21 mouse cellular contexts compared by ENCODE assay signal in the genomic region with DNA sequence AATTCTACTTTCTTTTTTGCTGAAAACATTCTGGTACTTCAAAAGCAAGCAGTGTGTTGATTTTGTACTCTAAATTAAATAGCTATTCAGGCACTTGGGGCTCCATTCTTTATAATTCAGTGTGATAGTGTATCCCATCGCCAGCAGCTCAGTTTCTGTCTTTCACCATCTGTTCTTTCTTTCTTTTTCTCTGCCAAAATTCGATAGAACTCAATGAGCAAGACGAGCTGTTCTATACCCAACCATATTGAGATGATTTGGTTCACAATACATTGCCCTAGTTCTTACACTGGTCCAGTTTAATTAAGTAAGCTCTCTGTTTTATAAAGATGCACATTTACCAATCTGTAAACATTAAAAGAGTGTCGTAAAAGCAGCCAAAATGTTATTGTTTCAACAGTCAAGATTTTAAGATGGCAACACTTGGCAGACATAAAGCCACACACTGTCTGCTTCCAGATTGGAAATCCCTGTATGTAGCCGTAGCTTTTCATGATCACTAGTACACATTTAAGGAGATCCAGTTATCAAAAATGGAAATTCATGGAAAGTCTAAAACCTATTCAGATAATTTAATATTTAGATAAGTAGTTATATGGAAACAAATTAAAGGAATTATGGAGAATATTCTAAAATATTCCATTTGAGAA.
DNase-seq lines count a peak whose midpoint lies in the region; ATAC-seq and TF ChIP-seq lines count a peak whose summit lies in the region.
"Had no signal": no experiment of that assay in that cellular context is flagged by ENCODE, and none has a peak within 500 bp of the region (broad histone marks: within the 10 kb centered on the region; RNA-seq: fewer than 3 reads in every experiment).

No protein-coding gene starts in this region.

- H3K27me3 ChIP-seq in hindbrain, embryonic 14.5 days (ENCODE audit: control insufficient read depth, insufficient read depth, low read length) = no peaks in the 10 kb centered on the region
- no peaks in the 10 kb centered on the region for H3K27me3 ChIP-seq in hindbrain, embryonic 11.5 days (ENCODE audit: control insufficient read depth, insufficient read depth, low read length)
- no peaks in the 10 kb centered on the region for H3K27me3 ChIP-seq in lung, postnatal 0 days (replicated peaks; ENCODE audit: insufficient read depth, low read length)
- H3K27me3 ChIP-seq: heart, embryonic 15.5 days; limb, embryonic 12.5 days; liver, embryonic 13.5 days; lung, embryonic 15.5 days had no signal

- no peak for TF ChIP-seq EP300 in lung, postnatal 0 days (IDR thresholded peaks at IDR 0.05)

- H3K9ac ChIP-seq in hindbrain, embryonic 14.5 days = no peak overlapping the region
- no peak overlapping the region for H3K9ac ChIP-seq in hindbrain, embryonic 11.5 days (ENCODE audit: low read depth, low read length)
- H3K9ac ChIP-seq in lung, postnatal 0 days (replicated peaks; ENCODE audit: low read depth) = no peak overlapping the region
- H3K9ac ChIP-seq: heart, embryonic 15.5 days; limb, embryonic 12.5 days; liver, embryonic 13.5 days; lung, embryonic 15.5 days had no signal

- H3K4me3 ChIP-seq in hindbrain, embryonic 14.5 days (replicated peaks; ENCODE audit: low read length) = no peak overlapping the region
- no peak overlapping the region for H3K4me3 ChIP-seq in hindbrain, embryonic 11.5 days (ENCODE audit: low read depth, low read length)
- H3K4me3 ChIP-seq in lung, postnatal 0 days (ENCODE audit: low read depth, low read length) = no peak overlapping the region
- H3K4me3 ChIP-seq: heart, adult 2 months; heart, embryonic 15.5 days; limb, embryonic 12.5 days; liver, embryonic 13.5 days; lung, embryonic 15.5 days had no signal

- no peaks in the 10 kb centered on the region for H3K4me1 ChIP-seq in hindbrain, embryonic 14.5 days (replicated peaks; ENCODE audit: control insufficient read depth, insufficient read depth, low read length)
- no peaks in the 10 kb centered on the region for H3K4me1 ChIP-seq in hindbrain, embryonic 11.5 days (replicated peaks; ENCODE audit: control insufficient read depth, insufficient read depth, low read length)
- H3K4me1 ChIP-seq in lung, postnatal 0 days (ENCODE audit: insufficient read depth, low read depth, low read length) = no peaks in the 10 kb centered on the region
- H3K4me1 ChIP-seq: heart, embryonic 15.5 days; limb, embryonic 12.5 days; liver, embryonic 13.5 days had no signal

- H3K27ac ChIP-seq in hindbrain, embryonic 14.5 days = 0 out of 2 replicates have a peak overlapping the region, but pooled peaks have one; percentile 32
- H3K27ac ChIP-seq in hindbrain, embryonic 11.5 days (ENCODE audit: low read depth, low read length) = no peak overlapping the region
- 0 out of 2 replicates have a peak overlapping the region, but pooled peaks have one; percentile 33 for H3K27ac ChIP-seq in lung, postnatal 0 days (ENCODE audit: low read length)
- H3K27ac ChIP-seq: heart, adult 2 months; heart, embryonic 15.5 days; limb, embryonic 12.5 days; liver, embryonic 13.5 days; lung, embryonic 15.5 days had no signal

- H3K4me2 ChIP-seq in hindbrain, embryonic 14.5 days (replicated peaks) = no peak overlapping the region
- no peak overlapping the region for H3K4me2 ChIP-seq in hindbrain, embryonic 11.5 days (replicated peaks; ENCODE audit: low read depth, low read length)
- H3K4me2 ChIP-seq in lung, postnatal 0 days (replicated peaks; ENCODE audit: low read depth, low read length) = no peak overlapping the region
- H3K4me2 ChIP-seq: heart, embryonic 15.5 days; limb, embryonic 12.5 days; liver, embryonic 13.5 days; lung, embryonic 15.5 days had no signal

- no peaks in the 10 kb centered on the region for H3K9me3 ChIP-seq in hindbrain, embryonic 14.5 days (ENCODE audit: control insufficient read depth, low read length)
- H3K9me3 ChIP-seq in hindbrain, embryonic 11.5 days (ENCODE audit: control insufficient read depth, low read length) = no peaks in the 10 kb centered on the region
- no peaks in the 10 kb centered on the region for H3K9me3 ChIP-seq in lung, postnatal 0 days (ENCODE audit: low read length)
- H3K9me3 ChIP-seq: G1E; heart, embryonic 15.5 days; liver, embryonic 13.5 days; lung, embryonic 15.5 days had no signal

- TF ChIP-seq CTCF in lung, postnatal 0 days (IDR thresholded peaks at IDR 0.05) = no peak

- 55% methylated on average over 5 of the region's 5 CpGs for WGBS in hindbrain, embryonic 14.5 days
- WGBS in hindbrain, embryonic 11.5 days = 70% methylated on average over 5 of the region's 5 CpGs
- WGBS in lung, postnatal 0 days = 53% methylated on average over 5 of the region's 5 CpGs

- no peaks in the 10 kb centered on the region for H3K36me3 ChIP-seq in hindbrain, embryonic 14.5 days (replicated peaks; ENCODE audit: control insufficient read depth, insufficient read depth)
- no peaks in the 10 kb centered on the region for H3K36me3 ChIP-seq in hindbrain, embryonic 11.5 days (ENCODE audit: control insufficient read depth, insufficient read depth, low read length)
- H3K36me3 ChIP-seq in lung, postnatal 0 days (ENCODE audit: insufficient read depth, low read length) = no peaks in the 10 kb centered on the region
- H3K36me3 ChIP-seq: G1E; heart, embryonic 15.5 days; limb, embryonic 12.5 days; liver, embryonic 13.5 days had no signal

- peak; percentile 82 for ATAC-seq in cerebellum, adult (ENCODE audit: insufficient number of reproducible peaks, low FRiP score, low TSS enrichment)
- no peak for ATAC-seq in hindbrain, embryonic 14.5 days (ENCODE audit: low FRiP score)
- ATAC-seq in hindbrain, embryonic 11.5 days (ENCODE audit: low FRiP score) = no peak
- no peak for ATAC-seq in lung, postnatal 0 days
- ATAC-seq: CD4-positive, CD25-positive, alpha-beta regulatory T cell, adult 4 months; midbrain, embryonic 16.5 days had no signal

- no peak for DNase-seq in cerebellum, adult 9-11 months
- DNase-seq in hindbrain, embryonic 14.5 days (ENCODE audit: low spot score) = no peak
- no peak for DNase-seq in hindbrain, embryonic 11.5 days (ENCODE audit: low spot score)
- peak; percentile 26 for DNase-seq in lung, postnatal 0 days (ENCODE audit: low spot score)
- no peak for DNase-seq in lung, postnatal 10 days
- DNase-seq in telencephalon, adult 2 months (ENCODE audit: low read depth, low spot score) = peak; percentile 70
- no peak for DNase-seq in gastrocnemius, postnatal 10 days
- DNase-seq: cerebellum, adult 11 months; gastrocnemius, postnatal 14 days; heart, adult 2 months; kidney, adult 2 months; kidney, postnatal 25 days; liver, embryonic 13.5 days; spleen, adult 18-20 months had no signal

Comparison
In these comparisons a context has a peak if more than half of its experiments do, and no peak if none do; other contexts are left out.
1. DNase-seq: peak in lung, postnatal 0 days (single experiment) and telencephalon, adult 2 months (single experiment); none in cerebellum, adult 9-11 months (single experiment), hindbrain, embryonic 14.5 days (single experiment), hindbrain, embryonic 11.5 days (single experiment), lung, postnatal 10 days (single experiment) and gastrocnemius, postnatal 10 days (single experiment).